Mouse (Mus musculus): ENCODE results near the gene Dap3.
A peak's percentile ranks its signal among the peaks of the same experiment; 100 is the strongest.
"Not testable (repeated sequence)": the region's sequence is repeated elsewhere in the genome, so short reads cannot be mapped to it uniquely, and the experiment has no call there.

The Dap3 gene

GRCm38 (mm10) chr3:88912585-88912984, 38.4 kb downstream of the Dap3 start:
- DNase-seq, result peak; percentile 88

- DNase-seq, result peak; percentile 60
Observed at GRCm38 (mm10) chr3:88906393-88907159, 44.4 kb downstream of the Dap3 start.

GRCm38 (mm10) chr3:88905741-88906140, 45.2 kb downstream of the Dap3 start:
- peak; percentile 62 for DNase-seq

GRCm38 (mm10) chr3:88905209-88905608, 45.8 kb downstream of the Dap3 start:
- DNase-seq, result no peak

GRCm38 (mm10) chr3:88904803-88905202, 46.2 kb downstream of the Dap3 start:
- peak; percentile 51 for DNase-seq

GRCm38 (mm10) chr3:88893011-88893410, 58.0 kb downstream of the Dap3 start:
- not testable (repeated sequence) for DNase-seq

GRCm38 (mm10) chr3:88882536-88882935, 68.4 kb downstream of the Dap3 start:
- peak; percentile 55 for DNase-seq

Measured in heart, adult 11 months (tissue).